Mouse (Mus musculus) limb, embryonic 14.5 days (tissue): ENCODE results near the gene Sema4g. TPM values are rescaled to one million over a fixed set of nuclear protein-coding genes. Genes with fewer than 3 reads are reported as not detected.

Experiments
- ATAC-seq: fragments of 200-750 bp; cut with Nextera tagmentation; 2 replicates; pipeline ENCODE4 v1.8.0; 2017; ENCODE audit warnings: low read depth, moderate number of reproducible peaks, moderate TSS enrichment; ENCODE audit not compliant: low FRiP score
- DNase-seq: peaks from one replicate; pipeline ENCODE4 v3.0.0-alpha.2; 2015; ENCODE audit warnings: low spot score
- H3K27ac ChIP-seq: fragments of 300-500 bp; sonication (generic); replicated peaks from 2 replicates; pipeline ENCODE4 v1.5.1; 2014; ENCODE audit warnings: low read depth, mild to moderate bottlenecking, low read length, moderate library complexity, mixed read lengths
- H3K27me3 ChIP-seq: fragments of 300-500 bp; sonication (generic); 2 replicates; pipeline ENCODE4 v1.6.1; 2014; ENCODE audit warnings: low read length, mixed read lengths; ENCODE audit not compliant: control insufficient read depth, insufficient read depth
- H3K36me3 ChIP-seq: fragments of 300-500 bp; sonication (generic); 2 replicates; pipeline ENCODE4 v1.6.1; 2014; ENCODE audit warnings: mild to moderate bottlenecking, low read length, moderate library complexity, mixed read lengths; ENCODE audit not compliant: control insufficient read depth, insufficient read depth
- H3K4me1 ChIP-seq: fragments of 300-500 bp; sonication (generic); 2 replicates; pipeline ENCODE4 v1.6.1; 2014; ENCODE audit warnings: antibody characterized with exemption, low read length, mixed read lengths; ENCODE audit not compliant: control insufficient read depth, insufficient read depth
- H3K4me2 ChIP-seq: fragments of 300-500 bp; sonication (generic); replicated peaks from 2 replicates; pipeline ENCODE4 v1.6.1; 2014; ENCODE audit warnings: low read depth, mild to moderate bottlenecking, low read length, moderate library complexity; ENCODE audit not compliant: severe bottlenecking
- H3K4me3 ChIP-seq: fragments of 300-500 bp; sonication (generic); replicated peaks from 2 replicates; pipeline ENCODE4 v1.5.1; 2014; ENCODE audit warnings: low read length
- H3K9ac ChIP-seq: fragments of 300-500 bp; sonication (generic); 2 replicates; pipeline ENCODE4 v1.6.1; 2014; ENCODE audit warnings: mild to moderate bottlenecking, low read depth, low read length, moderate library complexity; ENCODE audit not compliant: severe bottlenecking
- H3K9me3 ChIP-seq: fragments of 300-500 bp; sonication (generic); 2 replicates; pipeline ENCODE4 v1.6.1; 2016; ENCODE audit warnings: low read length; ENCODE audit not compliant: control insufficient read depth
- POLR2A ChIP-seq: fragments of 200-500 bp; IDR thresholded peaks from 2 replicates; pipeline ENCODE4 v1.8.0; 2012; ENCODE audit warnings: inconsistent platforms, mild to moderate bottlenecking, moderate library complexity, borderline replicate concordance; ENCODE audit not compliant: insufficient read depth, insufficient read length; ENCODE audit errors: extremely low read depth
- WGBS: fragments of 180-500 bp; shearing (Covaris S2); extraction: QIAGEN DNeasy Blood & Tissue Kit; methylation state at CpG from one replicate; pipeline ENCODE4 v1.1.7; 2014; 5-methylcytosine and 5-hydroxymethylcytosine counted together
- polyA plus RNA-seq, 2 experiments: library from polyadenylated mRNA; depleted of rRNA in 1 of 2; stranded (reverse) in 1 of 2; unstranded in 1 of 2; fragments of >200 nt; fragmentation: Nextera tagmentation in 1 of 2; extraction: Ambion mirVana in 1 of 2; gene quantifications; 2 replicates each; pipeline versions ENCODE4 v1.2.1 to v1.2.3; 2012 to 2014

The Sema4g gene
- polyA plus RNA-seq, 2 experiments = 5.4 to 61.3 TPM

- Histone ChIP-seq H3K9me3 (no peaks in the 10 kb centered on the region), H3K4me3 (peak overlapping the region; percentile 73), H3K9ac (peak overlapping the region; percentile 58), H3K27me3 (no peaks in the 10 kb centered on the region), H3K4me2 (peak overlapping the region; percentile 96), H3K27ac (peak overlapping the region; percentile 99), H3K36me3 (peaks cover 21% of the 10 kb centered on the region), H3K4me1 (peaks cover 37% of the 10 kb centered on the region)
- no peak for TF ChIP-seq POLR2A
- ATAC-seq = peak; percentile 8; the same call in 1 of the 2 replicates
- DNase-seq = no peak
- WGBS = under 1% methylated on average over 25 of the region's 25 CpGs
Measured at GRCm38 (mm10) chr19:45014981-45015402, 26.1 kb downstream of the Sema4g start.

DNA sequence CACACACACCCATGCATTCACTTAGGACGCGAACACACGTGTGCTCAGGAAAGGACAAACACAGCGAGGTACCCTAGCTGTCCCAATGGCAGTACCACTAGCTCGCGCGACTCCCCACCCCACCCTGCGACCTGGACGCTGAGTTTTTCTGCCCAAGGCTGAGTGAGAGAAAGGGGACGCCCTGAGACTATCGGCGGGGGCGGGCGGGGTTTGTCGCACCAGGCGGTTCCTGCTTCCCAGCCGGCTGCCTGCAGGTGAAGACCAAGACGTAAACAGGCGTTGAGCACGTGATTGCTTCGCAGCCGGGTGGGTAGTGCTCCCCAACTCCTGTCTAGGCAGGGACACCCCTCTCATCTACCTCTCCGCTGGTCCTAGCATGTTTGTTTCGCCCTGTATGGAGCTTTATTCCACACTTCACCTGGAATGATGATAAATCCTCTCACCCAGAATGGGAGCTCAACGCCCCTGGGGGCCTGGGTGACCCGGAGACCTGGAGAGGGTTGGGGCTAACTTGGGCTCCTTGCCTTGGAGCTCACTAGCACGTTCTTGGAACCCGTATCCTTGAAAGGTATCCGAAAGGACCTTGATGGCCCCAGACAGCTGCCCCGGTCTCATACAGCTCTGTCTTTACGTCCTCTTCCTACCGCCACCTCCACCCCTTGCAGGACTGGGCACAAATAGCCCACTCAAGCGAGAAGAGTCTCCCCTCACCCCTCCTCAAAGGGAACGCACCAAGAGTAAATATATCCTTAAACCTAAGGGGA is 26.8 kb downstream of the Sema4g start:
- Histone ChIP-seq H3K9ac (peak overlapping the region; percentile 58), H3K27ac (peak overlapping the region; percentile 99), H3K27me3 (no peaks in the 10 kb centered on the region), H3K9me3 (no peaks in the 10 kb centered on the region), H3K4me1 (peaks cover 44% of the 10 kb centered on the region), H3K4me3 (peak overlapping the region; percentile 73), H3K4me2 (peak overlapping the region; percentile 96), H3K36me3 (peaks cover 15% of the 10 kb centered on the region)
- no peak for TF ChIP-seq POLR2A
- DNase-seq (peak; percentile 58), ATAC-seq (peak; percentile 10; the same call in 1 of the 2 replicates)
- WGBS = under 1% methylated on average over 31 of the region's 34 CpGs

- WGBS = under 1% methylated on average over 17 of the region's 18 CpGs
- Histone ChIP-seq H3K27ac (peak overlapping the region; percentile 99), H3K9ac (peak overlapping the region; percentile 80), H3K9me3 (no peaks in the 10 kb centered on the region), H3K27me3 (no peaks in the 10 kb centered on the region), H3K4me2 (peak overlapping the region; percentile 96), H3K4me3 (peak overlapping the region; percentile 73), H3K4me1 (peaks cover 52% of the 10 kb centered on the region), H3K36me3 (peaks cover 14% of the 10 kb centered on the region)
- TF ChIP-seq POLR2A = no peak
- DNase-seq (peak; percentile 86), ATAC-seq (peak; percentile 60)
Measured at GRCm38 (mm10) chr19:45016341-45017215, 27.7 kb downstream of the Sema4g start.

- no peaks in the 10 kb centered on the region for H3K27me3 ChIP-seq
- H3K27ac ChIP-seq = peak overlapping the region; percentile 99
- DNase-seq (peak; percentile 84), ATAC-seq (peak; percentile 11)
- H3K4me1 ChIP-seq = peaks cover 52% of the 10 kb centered on the region
- WGBS = 0% methylated on average over 15 of the region's 27 CpGs
- H3K4me2 ChIP-seq = peak overlapping the region; percentile 96
- H3K9ac ChIP-seq = peak overlapping the region; percentile 80
- H3K36me3 ChIP-seq = peaks cover 15% of the 10 kb centered on the region
- TF ChIP-seq POLR2A = 0 out of 2 replicates have a peak, but pooled peaks have one; percentile 34
- no peaks in the 10 kb centered on the region for H3K9me3 ChIP-seq
- H3K4me3 ChIP-seq = peak overlapping the region; percentile 73
Measured at GRCm38 (mm10) chr19:45017216-45017771, 28.4 kb downstream of the Sema4g start.

GRCm38 (mm10) chr19:45017909-45018308 is 29.0 kb downstream of the Sema4g start:
- peaks cover 52% of the 10 kb centered on the region for H3K4me1 ChIP-seq
- WGBS = 3% methylated on average over 25 of the region's 48 CpGs
- H3K4me3 ChIP-seq = peak overlapping the region; percentile 73
- peak; percentile 67 for ATAC-seq
- H3K27ac ChIP-seq = peak overlapping the region; percentile 99
- peak overlapping the region; percentile 80 for H3K9ac ChIP-seq
- DNase-seq = peak; percentile 70
- TF ChIP-seq POLR2A = 0 out of 2 replicates have a peak, but pooled peaks have one; percentile 46
- peak overlapping the region; percentile 96 for H3K4me2 ChIP-seq
- H3K36me3 ChIP-seq = peaks cover 21% of the 10 kb centered on the region
- H3K9me3 ChIP-seq = no peaks in the 10 kb centered on the region
- no peaks in the 10 kb centered on the region for H3K27me3 ChIP-seq
